Mouse (Mus musculus) forebrain, embryonic 14.5 days (tissue): ENCODE measurements around the gene Cst6. TPM values are rescaled to one million over a fixed set of nuclear protein-coding genes. Genes with fewer than 3 reads are reported as not detected.
A peak's percentile ranks its signal among the peaks of the same experiment; 100 is the strongest.

Experiments
- ATAC-seq: fragments of 200-750 bp; cut with Nextera tagmentation; 2 replicates; pipeline ENCODE4 v1.8.0; 2017; ENCODE audit warnings: mild to moderate bottlenecking, moderate library complexity
- DNase-seq: peaks from one replicate; pipeline ENCODE4 v3.0.0-alpha.2; 2015; ENCODE audit warnings: low spot score
- H3K27ac ChIP-seq: fragments of 300-500 bp; sonication (generic); 2 replicates; pipeline ENCODE4 v1.5.1; 2014; ENCODE audit warnings: low read depth, mild to moderate bottlenecking, control low read depth, low read length, moderate library complexity
- H3K27me3 ChIP-seq: fragments of 300-500 bp; sonication (generic); replicated peaks from 2 replicates; pipeline ENCODE4 v1.6.1; 2014; ENCODE audit warnings: low read length, control low read depth, mixed read lengths; ENCODE audit not compliant: control insufficient read depth, insufficient read depth
- H3K36me3 ChIP-seq: fragments of 300-500 bp; sonication (generic); 2 replicates; pipeline ENCODE4 v1.6.1; 2014; ENCODE audit warnings: low read length, control low read depth; ENCODE audit not compliant: control insufficient read depth, insufficient read depth
- H3K4me1 ChIP-seq: fragments of 300-500 bp; sonication (generic); 2 replicates; pipeline ENCODE4 v1.6.1; 2014; ENCODE audit warnings: antibody characterized with exemption, low read length, control low read depth; ENCODE audit not compliant: control insufficient read depth, insufficient read depth
- H3K4me2 ChIP-seq: fragments of 300-500 bp; sonication (generic); 2 replicates; pipeline ENCODE4 v1.6.1; 2014; ENCODE audit warnings: mild to moderate bottlenecking, control low read depth, low read length
- H3K4me3 ChIP-seq: fragments of 300-500 bp; sonication (generic); 2 replicates; pipeline ENCODE4 v1.5.1; 2014; ENCODE audit warnings: low read depth, low read length, control low read depth
- H3K9ac ChIP-seq: fragments of 300-500 bp; sonication (generic); 2 replicates; pipeline ENCODE4 v1.6.1; 2014; ENCODE audit warnings: mild to moderate bottlenecking, low read length, control low read depth, moderate library complexity
- H3K9me3 ChIP-seq: fragments of 300-500 bp; sonication (generic); replicated peaks from 2 replicates; pipeline ENCODE4 v1.6.1; 2016; ENCODE audit warnings: low read length, control low read depth, mixed read lengths; ENCODE audit not compliant: control insufficient read depth
- WGBS: fragments of 180-500 bp; shearing (Covaris S2); extraction: QIAGEN DNeasy Blood & Tissue Kit; methylation state at CpG from one replicate; pipeline ENCODE4 v1.1.7; 2014; 5-methylcytosine and 5-hydroxymethylcytosine counted together
- polyA plus RNA-seq: library from polyadenylated mRNA; unstranded; fragments of >200 nt; fragmentation: Nextera tagmentation; extraction: Ambion mirVana; gene quantifications from 2 replicates; pipeline ENCODE4 v1.2.1, GENCODE M21; 2014

Gene Cst6
- polyA plus RNA-seq, 1 experiment from 2014 or later = 4.0 TPM

DNA sequence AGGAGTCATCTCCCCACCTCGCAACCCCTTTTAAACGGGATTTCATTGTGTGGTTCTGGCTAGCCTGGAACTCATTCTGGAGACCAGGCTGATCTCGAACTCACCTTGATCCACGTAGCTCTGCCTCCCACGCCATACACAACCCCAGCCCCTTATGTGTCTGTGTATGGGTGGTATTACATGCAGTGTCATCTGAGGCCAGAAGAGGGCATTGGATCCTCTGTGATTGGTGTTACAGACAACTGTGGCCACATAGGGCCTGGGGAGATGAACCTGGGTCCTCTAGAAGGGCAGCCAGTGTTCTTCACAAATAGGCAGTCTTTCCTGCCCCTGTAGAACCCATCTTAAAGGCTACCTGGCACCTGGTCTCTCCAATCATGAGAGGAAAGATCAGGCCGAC lies 43.1 kb downstream of the Cst6 start:
- no peak overlapping the region for H3K27ac ChIP-seq
- no peaks in the 10 kb centered on the region for H3K4me1 ChIP-seq
- H3K27me3 ChIP-seq = no peaks in the 10 kb centered on the region
- no peak overlapping the region for H3K4me2 ChIP-seq
- DNase-seq = no peak
- no peak overlapping the region for H3K4me3 ChIP-seq
- peaks cover 53% of the 10 kb centered on the region for H3K36me3 ChIP-seq
- ATAC-seq = no peak
- H3K9me3 ChIP-seq = no peaks in the 10 kb centered on the region
- 85% methylated on average over 6 of the region's 6 CpGs for WGBS
- no peak overlapping the region for H3K9ac ChIP-seq

DNA sequence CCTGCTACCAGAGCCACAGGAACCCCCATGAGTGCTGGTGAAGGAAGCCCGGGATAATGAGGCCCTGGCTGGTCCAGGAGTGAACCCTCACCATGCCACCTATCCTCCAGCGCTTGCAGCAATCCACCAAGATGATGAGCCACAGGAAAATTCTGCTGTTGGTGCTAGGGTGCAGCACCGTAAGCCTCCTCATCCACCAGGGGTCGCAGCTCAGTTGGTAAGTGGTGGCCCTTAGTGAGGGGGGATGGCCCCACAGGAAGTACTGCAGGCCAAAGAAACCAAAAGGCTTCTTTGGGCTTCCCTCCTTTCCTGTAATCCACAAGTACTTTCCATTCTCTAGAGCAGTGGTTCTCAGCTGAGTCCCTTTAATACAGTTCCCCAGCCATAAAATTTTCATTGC lies 46.9 kb downstream of the Cst6 start:
- no peak overlapping the region for H3K27ac ChIP-seq
- H3K4me3 ChIP-seq = no peak overlapping the region
- 34% methylated on average over 4 of the region's 4 CpGs for WGBS
- no peaks in the 10 kb centered on the region for H3K27me3 ChIP-seq
- H3K4me1 ChIP-seq = 0 out of 2 replicates have a peak, but pooled peaks cover 5% of the 10 kb centered on the region
- H3K9me3 ChIP-seq = no peaks in the 10 kb centered on the region
- ATAC-seq (no peak), DNase-seq (peak; percentile 42)
- no peak overlapping the region for H3K9ac ChIP-seq
- H3K36me3 ChIP-seq = peaks cover 46% of the 10 kb centered on the region
- no peak overlapping the region for H3K4me2 ChIP-seq

DNA sequence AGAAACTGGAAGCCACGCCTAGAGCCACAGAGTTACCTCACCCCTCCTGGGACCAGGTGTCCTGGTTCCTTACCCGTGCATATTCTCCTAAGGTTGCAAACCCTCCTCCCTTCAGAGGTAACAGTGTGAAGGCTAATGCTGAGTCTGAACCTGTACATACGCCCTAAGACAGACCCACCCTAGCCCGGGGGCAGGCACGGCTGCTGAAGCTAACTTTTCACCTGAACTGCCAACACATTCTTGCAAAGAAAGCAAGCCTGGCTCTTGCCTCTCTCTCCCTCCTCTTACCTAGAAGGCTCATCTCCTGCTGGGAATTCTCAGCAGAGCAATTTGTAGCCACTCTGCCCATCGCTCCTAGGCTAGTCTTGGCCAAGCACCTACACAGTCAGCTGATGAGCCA lies 48.8 kb downstream of the Cst6 start:
- Histone ChIP-seq H3K9me3 (no peaks in the 10 kb centered on the region), H3K4me1 (peaks cover 10% of the 10 kb centered on the region; the same call in 1 of the 2 replicates), H3K27ac (no peak overlapping the region), H3K36me3 (peaks cover 28% of the 10 kb centered on the region), H3K9ac (no peak overlapping the region), H3K4me2 (no peak overlapping the region), H3K4me3 (no peak overlapping the region), H3K27me3 (no peaks in the 10 kb centered on the region)
- ATAC-seq (no peak), DNase-seq (no peak)
- 87% methylated on average over 6 of the region's 6 CpGs for WGBS

DNA sequence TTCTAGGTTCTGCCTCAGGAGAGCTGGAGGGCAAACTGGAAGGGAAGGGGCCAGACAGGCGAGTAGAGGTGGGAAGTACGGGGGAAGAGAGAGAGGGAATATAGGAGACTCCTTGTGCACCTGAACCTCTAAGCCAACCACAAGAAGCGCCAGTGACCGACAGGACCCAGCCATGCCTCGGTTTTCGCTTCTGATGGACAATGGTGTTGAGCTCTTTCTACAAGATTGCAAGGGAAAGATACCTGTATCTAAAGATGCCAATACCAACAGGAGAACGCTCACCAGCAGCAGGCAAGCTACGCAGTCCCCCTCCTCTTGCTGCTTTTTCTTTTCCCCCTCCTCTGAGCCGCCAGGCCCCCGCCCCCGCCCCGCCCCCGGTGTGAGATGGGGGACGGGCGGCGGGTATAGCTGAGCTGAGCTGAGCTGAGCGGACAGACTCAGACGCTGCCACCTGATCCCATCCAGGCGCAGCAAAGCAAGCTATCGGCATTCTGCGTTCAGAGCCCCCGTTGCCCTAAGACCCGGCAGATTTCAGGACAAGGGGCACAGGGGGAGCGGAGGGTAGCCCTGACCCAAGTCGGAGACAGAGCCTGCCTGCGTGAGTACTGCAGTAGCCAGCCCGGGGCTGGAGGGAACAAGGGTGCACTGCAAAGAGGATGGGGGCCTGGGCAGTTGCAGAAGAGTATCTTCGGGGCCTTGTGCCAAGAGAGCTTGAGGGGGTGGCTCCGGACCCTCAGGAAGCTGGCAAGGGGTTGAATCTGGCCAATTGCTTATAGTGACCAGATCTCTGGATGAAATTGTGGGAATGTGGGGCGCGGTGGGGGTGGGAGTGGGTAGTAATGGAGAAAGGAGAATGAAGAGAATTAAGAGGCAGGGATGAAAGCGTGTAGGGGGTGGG lies 51.2 kb downstream of the Cst6 start, which contains the start of gene Gal3st3:
Gal3st3 (plus strand) TSS at position 429 of the 898 bp plus-strand sequence.
- Histone ChIP-seq H3K4me1 (peaks cover 19% of the 10 kb centered on the region), H3K36me3 (peaks cover 16% of the 10 kb centered on the region), H3K9ac (peak within 1 kb of the TSS; percentile 92), H3K27me3 (no peaks in the 10 kb centered on the region), H3K4me2 (peak within 1 kb of the TSS; percentile 60), H3K9me3 (no peaks in the 10 kb centered on the region), H3K27ac (peak within 1 kb of the TSS; percentile 87), H3K4me3 (peak within 1 kb of the TSS; percentile 64)
- peak; percentile 61 for ATAC-seq
- peak; percentile 75 for DNase-seq
- 4% methylated on average over 32 of the region's 32 CpGs for WGBS

DNA sequence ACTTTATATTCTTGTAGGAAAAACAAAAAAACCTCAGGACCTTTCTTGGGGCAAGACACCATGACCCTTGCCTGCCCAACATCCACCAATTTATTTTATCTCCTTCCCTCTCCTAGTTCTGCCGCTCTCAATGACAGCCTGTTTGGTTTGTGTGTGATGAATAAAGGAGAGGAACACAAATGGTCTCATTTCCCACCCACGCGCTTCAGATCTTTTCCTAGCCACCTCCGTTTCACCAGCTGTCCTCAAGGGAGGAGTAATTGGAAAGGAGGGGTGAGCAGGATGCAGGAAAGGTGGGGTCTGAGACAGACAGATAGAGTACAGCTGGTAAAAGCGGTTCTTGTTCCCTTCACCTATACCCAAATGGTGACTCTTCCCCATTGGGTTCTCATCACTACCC lies 52.7 kb downstream of the Cst6 start:
- H3K27ac ChIP-seq = no peak overlapping the region
- no peak for ATAC-seq
- no peaks in the 10 kb centered on the region for H3K27me3 ChIP-seq
- H3K4me1 ChIP-seq = peaks cover 19% of the 10 kb centered on the region
- DNase-seq = no peak
- 83% methylated on average over 5 of the region's 5 CpGs for WGBS
- H3K36me3 ChIP-seq = peaks cover 21% of the 10 kb centered on the region
- no peak overlapping the region for H3K9ac ChIP-seq
- H3K4me3 ChIP-seq = no peak overlapping the region
- H3K9me3 ChIP-seq = no peaks in the 10 kb centered on the region
- no peak overlapping the region for H3K4me2 ChIP-seq

DNA sequence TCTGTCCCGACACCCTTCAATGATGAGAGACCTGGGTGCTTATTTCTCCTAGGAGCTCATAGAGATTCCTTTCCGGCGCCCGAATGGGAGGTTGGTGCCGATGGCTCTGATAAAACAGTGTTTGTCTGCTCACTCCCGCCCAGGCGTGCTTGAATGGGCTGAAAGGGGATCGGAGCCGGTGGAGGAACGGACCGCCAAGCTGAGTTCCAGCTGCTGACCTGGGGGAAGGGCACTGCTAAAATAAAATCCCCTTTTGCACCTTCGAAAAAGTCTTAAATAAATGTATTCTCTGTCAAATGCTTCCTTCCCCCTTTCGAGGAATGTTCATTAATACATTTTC lies 53.7 kb downstream of the Cst6 start:
- peaks cover 19% of the 10 kb centered on the region for H3K4me1 ChIP-seq
- H3K9ac ChIP-seq = peak overlapping the region; percentile 69
- ATAC-seq = peak; percentile 35

DNA sequence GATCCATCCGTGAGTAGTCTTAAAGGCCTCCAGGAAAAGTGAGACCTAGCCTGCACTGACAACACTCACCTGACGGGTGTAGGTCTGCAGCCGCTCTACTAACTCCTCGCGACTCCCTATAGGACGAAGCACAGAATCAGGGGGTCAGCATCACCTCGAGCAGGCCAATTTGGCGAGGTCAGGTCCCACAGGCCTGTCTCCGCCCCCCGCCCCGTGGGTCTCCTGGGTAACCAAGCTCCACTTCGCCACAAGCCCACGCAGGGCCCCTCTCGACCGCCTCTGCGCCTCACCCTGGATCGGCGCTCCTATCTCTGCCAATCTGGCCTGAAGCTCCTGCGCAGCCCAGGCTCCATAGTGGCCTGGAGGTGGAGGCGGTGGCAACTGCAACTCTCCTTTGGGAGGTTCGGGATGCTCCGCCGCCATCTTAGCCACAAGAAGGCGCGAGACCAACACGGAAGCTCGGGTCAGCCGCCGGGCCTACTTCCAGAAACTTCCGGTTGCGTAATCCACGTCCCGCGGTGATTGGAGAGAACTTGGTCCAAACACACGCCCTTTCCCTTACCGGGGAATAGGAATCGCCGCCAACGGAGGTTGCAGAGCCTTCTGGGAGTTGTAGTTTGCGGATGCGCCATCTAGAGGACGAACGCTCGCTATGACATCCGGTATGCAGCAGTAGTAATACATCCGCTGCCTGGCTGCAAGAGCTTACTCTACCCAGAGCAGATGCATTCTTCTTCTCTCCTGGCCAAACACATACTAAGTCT lies 54.2 kb downstream of the Cst6 start, which contains the start of gene Sf3b2:
Sf3b2 (minus strand) TSS at position 484 of the 764 bp plus-strand sequence.
- no peaks in the 10 kb centered on the region for H3K9me3 ChIP-seq
- no peaks in the 10 kb centered on the region for H3K27me3 ChIP-seq
- peak; percentile 100 for DNase-seq
- peak within 1 kb of the TSS; percentile 89 for H3K4me3 ChIP-seq
- peak within 1 kb of the TSS; percentile 65 for H3K4me2 ChIP-seq
- WGBS = under 1% methylated on average over 46 of the region's 46 CpGs
- H3K27ac ChIP-seq = peak within 1 kb of the TSS; percentile 80
- ATAC-seq = peak; percentile 97
- peaks cover 36% of the 10 kb centered on the region for H3K36me3 ChIP-seq
- peaks cover 19% of the 10 kb centered on the region for H3K4me1 ChIP-seq
- H3K9ac ChIP-seq = peak within 1 kb of the TSS; percentile 91

More for the DNA sequence above, 53.7 kb downstream of the Cst6 start:
- peak overlapping the region; percentile 89 for H3K4me3 ChIP-seq
- peak overlapping the region; percentile 65 for H3K4me2 ChIP-seq
- peaks cover 31% of the 10 kb centered on the region for H3K36me3 ChIP-seq
- 6% methylated on average over 13 of the region's 13 CpGs for WGBS
- no peak for DNase-seq
- H3K9me3 ChIP-seq = no peaks in the 10 kb centered on the region
- no peaks in the 10 kb centered on the region for H3K27me3 ChIP-seq
- H3K27ac ChIP-seq = peak overlapping the region; percentile 78
